Mouse (Mus musculus) MEL (cell line): Measurements from ENCODE around the gene Git1.
"Not testable (repeated sequence)": the region's sequence is repeated elsewhere in the genome, so short reads cannot be mapped to it uniquely, and the experiment has no call there.

Experiments used
- CTCF ChIP-seq, 3 experiments: IDR thresholded peaks in 2 of 3; conservative IDR thresholded peaks in 1 of 3; 2 replicates each; pipeline ENCODE4 v1.5.1; 2011 to 2012; ENCODE audit warnings: low read length in 3 of 3, low read depth in 2 of 3, mild to moderate bottlenecking in 2 of 3, improper control_type of control experiment in 1 of 3, inconsistent platforms in 1 of 3, mixed read lengths in 1 of 3, moderate library complexity in 1 of 3; ENCODE audit not compliant: control insufficient read depth in 1 of 3, insufficient read depth in 1 of 3, poor library complexity in 1 of 3, severe bottlenecking in 1 of 3
- ELF1 ChIP-seq: IDR thresholded peaks from 2 replicates; pipeline ENCODE4 v1.6.1; 2014; ENCODE audit warnings: low read depth, mild to moderate bottlenecking, inconsistent platforms, low read length, improper control_type of control experiment, moderate library complexity
- EP300 ChIP-seq, 2 experiments: IDR thresholded peaks; 2 replicates each; pipeline ENCODE4 v1.6.1; 2011; ENCODE audit warnings: improper control_type of control experiment in 2 of 2, low read length in 2 of 2, low read depth in 1 of 2, mild to moderate bottlenecking in 1 of 2
- MXI1 ChIP-seq: IDR thresholded peaks from 2 replicates; pipeline ENCODE4 v1.6.1; 2011; ENCODE audit warnings: mild to moderate bottlenecking, low read depth, low read length, improper control_type of control experiment
- POLR2A ChIP-seq, 2 experiments: IDR thresholded peaks; 2 replicates each; pipeline ENCODE4 v1.6.1; 2011 to 2012; ENCODE audit warnings: low read length in 2 of 2, mild to moderate bottlenecking in 2 of 2, control low read depth in 1 of 2, improper control_type of control experiment in 1 of 2, low read depth in 1 of 2, moderate library complexity in 1 of 2; ENCODE audit not compliant: control insufficient read depth in 1 of 2, insufficient read depth in 1 of 2, poor library complexity in 1 of 2
- SMC3 ChIP-seq: IDR thresholded peaks from 2 replicates; pipeline ENCODE4 v1.6.1; 2011; ENCODE audit warnings: low read depth, low read length, improper control_type of control experiment
- TBP ChIP-seq: IDR thresholded peaks from 2 replicates; pipeline ENCODE4 v1.8.0; 2011; ENCODE audit warnings: low read depth, low read length, improper control_type of control experiment
- TCF12 ChIP-seq: IDR thresholded peaks from 2 replicates; pipeline ENCODE4 v1.6.1; 2014; ENCODE audit warnings: low read depth, mild to moderate bottlenecking, inconsistent platforms, low read length, improper control_type of control experiment, moderate library complexity
- USF1 ChIP-seq: IDR thresholded peaks from 2 replicates; pipeline ENCODE4 v1.6.1; 2014; ENCODE audit warnings: low read depth, mild to moderate bottlenecking, inconsistent platforms, low read length, improper control_type of control experiment, moderate library complexity
- ZMIZ1 ChIP-seq: IDR thresholded peaks from 2 replicates; pipeline ENCODE4 v1.6.1; 2012; ENCODE audit warnings: low read depth, mild to moderate bottlenecking, inconsistent platforms, low read length, improper control_type of control experiment, moderate library complexity

DNA sequence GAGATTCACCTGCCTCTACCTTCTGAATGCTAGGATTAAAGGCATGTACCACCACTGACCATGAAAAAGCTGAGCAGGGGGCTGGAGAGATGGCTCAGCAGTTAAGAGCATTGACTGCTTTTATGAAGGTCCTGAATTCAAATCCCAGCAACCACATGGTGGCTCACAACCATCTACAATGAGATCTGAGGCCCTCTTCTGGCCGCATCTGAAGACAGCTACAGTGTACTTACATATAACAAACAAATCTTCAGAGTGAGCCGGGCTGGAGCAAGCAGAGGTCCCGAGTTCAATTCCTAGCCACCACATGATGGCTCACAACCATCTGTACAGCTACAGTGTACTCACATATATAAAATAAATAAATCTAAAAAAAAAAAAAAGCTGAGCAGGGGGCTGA, 35.1 kb downstream of the Git1 start:
- TF ChIP-seq TCF12; ZMIZ1; EP300 (IDR thresholded peaks at IDR 0.05; ENCODE audit: low read depth in 1 of 2, low read length in 2 of 2); USF1; POLR2A (IDR thresholded peaks at IDR 0.05; ENCODE audit: control insufficient read depth in 1 of 2, insufficient read depth in 1 of 2, low read depth in 1 of 2, low read length in 2 of 2, poor library complexity in 1 of 2); TBP; ELF1; MXI1: not testable (repeated sequence)
- TF ChIP-seq SMC3 (peak; percentile 3; the same call in 1 of the 2 replicates), CTCF (IDR thresholded peaks at IDR 0.05 in 2 of 3, conservative IDR thresholded peaks at IDR 0.05 in 1 of 3; ENCODE audit: control insufficient read depth in 1 of 3, insufficient read depth in 1 of 3, low read depth in 2 of 3, low read length in 3 of 3, poor library complexity in 1 of 3, severe bottlenecking in 1 of 3) (peak in 1 of 3 experiments; percentile 27; a peak in 1 of 6 replicates)
